Mouse (Mus musculus): Measurements from ENCODE around the gene Klrb1b. TPM values are rescaled to one million over a fixed set of nuclear protein-coding genes. Genes with fewer than 3 reads are reported as not detected.

Gene Klrb1b
- total and polyA plus RNA-seq, 3 experiments = 0.05 TPM; not detected in 2

GRCm38 (mm10) chr6:128854895-128855294 is 28.8 kb upstream of the Klrb1b start:
- no peak for DNase-seq (ENCODE audit: low spot score)
- no peaks in the 10 kb centered on the region for H3K36me3 ChIP-seq (replicated peaks)
- TF ChIP-seq TAL1 (conservative IDR thresholded peaks at IDR 0.05; ENCODE audit: low read depth, low read length) = no peak
- no peak for TF ChIP-seq GATA1 (IDR thresholded peaks at IDR 0.05; ENCODE audit: borderline replicate concordance, low read length)
- no peak for TF ChIP-seq GATA2 (IDR thresholded peaks at IDR 0.05; ENCODE audit: borderline replicate concordance, low read depth, low read length)
- no peak for TF ChIP-seq CTCF (IDR thresholded peaks at IDR 0.05; ENCODE audit: low read depth, low read length)
- TF ChIP-seq POLR2AphosphoS5 (IDR thresholded peaks at IDR 0.05; ENCODE audit: insufficient replicate concordance, low read depth, low read length) = no peak
- H3K27me3 ChIP-seq (ENCODE audit: insufficient read depth, low read length) = no peaks in the 10 kb centered on the region
- peaks cover 37% of the 10 kb centered on the region for H3K9me3 ChIP-seq (replicated peaks)
- no peaks in the 10 kb centered on the region for H3K4me1 ChIP-seq (ENCODE audit: insufficient read depth, low read depth, low read length)
- ATAC-seq (ENCODE audit: extremely low read depth, insufficient number of reproducible peaks, low FRiP score, poor library complexity, severe bottlenecking) = no peak
- H3K4me3 ChIP-seq (ENCODE audit: low read depth, low read length) = no peak overlapping the region

- no peak for DNase-seq (ENCODE audit: low spot score)
- Histone ChIP-seq H3K9me3 (replicated peaks) (peaks cover 39% of the 10 kb centered on the region), H3K4me3 (ENCODE audit: low read depth, low read length) (no peak overlapping the region), H3K4me1 (ENCODE audit: insufficient read depth, low read depth, low read length) (no peaks in the 10 kb centered on the region), H3K27me3 (ENCODE audit: insufficient read depth, low read length) (no peaks in the 10 kb centered on the region), H3K36me3 (replicated peaks) (no peaks in the 10 kb centered on the region)
- no peak; the same call in 1 of the 2 replicates for ATAC-seq (ENCODE audit: extremely low read depth, insufficient number of reproducible peaks, low FRiP score, poor library complexity, severe bottlenecking)
- no peak for TF ChIP-seq GATA2 (IDR thresholded peaks at IDR 0.05; ENCODE audit: borderline replicate concordance, low read depth, low read length)
- no peak for TF ChIP-seq POLR2AphosphoS5 (IDR thresholded peaks at IDR 0.05; ENCODE audit: insufficient replicate concordance, low read depth, low read length)
- no peak for TF ChIP-seq GATA1 (IDR thresholded peaks at IDR 0.05; ENCODE audit: borderline replicate concordance, low read length)
- no peak for TF ChIP-seq CTCF (IDR thresholded peaks at IDR 0.05; ENCODE audit: low read depth, low read length)
- TF ChIP-seq TAL1 (conservative IDR thresholded peaks at IDR 0.05; ENCODE audit: low read depth, low read length) = no peak
These were observed 28.1 kb upstream of the Klrb1b start for GRCm38 (mm10) chr6:128854024-128854820.

GRCm38 (mm10) chr6:128852766-128853165 is 26.6 kb upstream of the Klrb1b start:
- Histone ChIP-seq H3K27me3 (ENCODE audit: insufficient read depth, low read length) (no peaks in the 10 kb centered on the region), H3K4me1 (ENCODE audit: insufficient read depth, low read depth, low read length) (no peaks in the 10 kb centered on the region), H3K36me3 (replicated peaks) (no peaks in the 10 kb centered on the region), H3K4me3 (ENCODE audit: low read depth, low read length) (no peak overlapping the region), H3K9me3 (replicated peaks) (peaks cover 36% of the 10 kb centered on the region)
- DNase-seq (ENCODE audit: low spot score) (no peak), ATAC-seq (ENCODE audit: extremely low read depth, insufficient number of reproducible peaks, low FRiP score, poor library complexity, severe bottlenecking) (no peak)
- TF ChIP-seq CTCF (IDR thresholded peaks at IDR 0.05; ENCODE audit: low read depth, low read length) = no peak
- TF ChIP-seq TAL1 (conservative IDR thresholded peaks at IDR 0.05; ENCODE audit: low read depth, low read length) = no peak

- Histone ChIP-seq H3K4me3 (ENCODE audit: low read depth, low read length) (no peak overlapping the region), H3K4me1 (ENCODE audit: insufficient read depth, low read depth, low read length) (no peaks in the 10 kb centered on the region), H3K36me3 (replicated peaks) (no peaks in the 10 kb centered on the region), H3K9me3 (replicated peaks) (peaks cover 41% of the 10 kb centered on the region), H3K27me3 (ENCODE audit: insufficient read depth, low read length) (no peaks in the 10 kb centered on the region)
- TF ChIP-seq CTCF (IDR thresholded peaks at IDR 0.05; ENCODE audit: low read depth, low read length) (no peak), GATA1 (IDR thresholded peaks at IDR 0.05; ENCODE audit: borderline replicate concordance, low read length) (no peak), TAL1 (conservative IDR thresholded peaks at IDR 0.05; ENCODE audit: low read depth, low read length) (no peak), POLR2AphosphoS5 (IDR thresholded peaks at IDR 0.05; ENCODE audit: insufficient replicate concordance, low read depth, low read length) (no peak)
- ATAC-seq (ENCODE audit: extremely low read depth, insufficient number of reproducible peaks, low FRiP score, poor library complexity, severe bottlenecking) (no peak), DNase-seq (ENCODE audit: low spot score) (no peak)
These were observed 25.0 kb upstream of the Klrb1b start for GRCm38 (mm10) chr6:128851151-128851550.

- no peaks in the 10 kb centered on the region for H3K36me3 ChIP-seq (replicated peaks)
- TF ChIP-seq GATA1 (IDR thresholded peaks at IDR 0.05; ENCODE audit: borderline replicate concordance, low read length) (no peak), CTCF (IDR thresholded peaks at IDR 0.05; ENCODE audit: low read depth, low read length) (no peak), GATA2 (IDR thresholded peaks at IDR 0.05; ENCODE audit: borderline replicate concordance, low read depth, low read length) (no peak), TAL1 (conservative IDR thresholded peaks at IDR 0.05; ENCODE audit: low read depth, low read length) (no peak), POLR2AphosphoS5 (IDR thresholded peaks at IDR 0.05; ENCODE audit: insufficient replicate concordance, low read depth, low read length) (no peak)
- ATAC-seq (ENCODE audit: extremely low read depth, insufficient number of reproducible peaks, low FRiP score, poor library complexity, severe bottlenecking) (no peak), DNase-seq (ENCODE audit: low spot score) (no peak)
- no peak overlapping the region for H3K4me3 ChIP-seq (ENCODE audit: low read depth, low read length)
- no peaks in the 10 kb centered on the region for H3K4me1 ChIP-seq (ENCODE audit: insufficient read depth, low read depth, low read length)
- no peaks in the 10 kb centered on the region for H3K27me3 ChIP-seq (ENCODE audit: insufficient read depth, low read length)
- H3K9me3 ChIP-seq (replicated peaks) = peaks cover 43% of the 10 kb centered on the region
These were observed 24.5 kb upstream of the Klrb1b start for GRCm38 (mm10) chr6:128850671-128851070.

DNA sequence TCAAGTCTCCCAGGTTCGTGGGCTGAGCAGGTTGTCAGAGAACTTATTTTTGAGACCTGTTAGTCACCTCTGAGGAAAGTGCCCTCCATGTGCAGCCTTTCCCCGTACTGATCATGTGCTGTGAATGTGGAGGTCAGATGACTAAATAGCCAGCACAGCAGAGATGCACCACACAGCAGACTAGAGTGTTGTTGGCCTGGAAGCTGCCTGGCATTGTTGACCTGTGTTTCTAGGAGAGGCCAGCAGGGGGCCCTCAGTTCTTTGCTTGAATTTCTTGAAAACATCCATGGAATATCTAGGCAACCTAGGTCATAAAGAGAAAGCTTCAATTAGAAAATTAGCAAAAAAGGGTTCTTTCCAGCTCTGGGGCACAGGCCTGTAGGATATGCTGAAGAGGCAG is 23.8 kb upstream of the Klrb1b start:
- ATAC-seq (ENCODE audit: extremely low read depth, insufficient number of reproducible peaks, low FRiP score, poor library complexity, severe bottlenecking) (peak; percentile 41), DNase-seq (ENCODE audit: low spot score) (no peak)
- Histone ChIP-seq H3K9me3 (replicated peaks) (peaks cover 44% of the 10 kb centered on the region), H3K4me3 (ENCODE audit: low read depth, low read length) (no peak overlapping the region), H3K36me3 (replicated peaks) (no peaks in the 10 kb centered on the region), H3K4me1 (ENCODE audit: insufficient read depth, low read depth, low read length) (no peaks in the 10 kb centered on the region), H3K27me3 (ENCODE audit: insufficient read depth, low read length) (no peaks in the 10 kb centered on the region)
- TF ChIP-seq GATA1 (IDR thresholded peaks at IDR 0.05; ENCODE audit: borderline replicate concordance, low read length) = no peak
- no peak for TF ChIP-seq TAL1 (conservative IDR thresholded peaks at IDR 0.05; ENCODE audit: low read depth, low read length)
- no peak for TF ChIP-seq GATA2 (IDR thresholded peaks at IDR 0.05; ENCODE audit: borderline replicate concordance, low read depth, low read length)
- no peak for TF ChIP-seq CTCF (IDR thresholded peaks at IDR 0.05; ENCODE audit: low read depth, low read length)
- TF ChIP-seq POLR2AphosphoS5 (IDR thresholded peaks at IDR 0.05; ENCODE audit: insufficient replicate concordance, low read depth, low read length) = no peak

Data from G1E (cell line).